Mouse (Mus musculus): ENCODE data around the gene Iqgap3. TPM values are rescaled to one million over a fixed set of nuclear protein-coding genes. Genes with fewer than 3 reads are reported as not detected.
A peak's percentile ranks its signal among the peaks of the same experiment; 100 is the strongest.

The Iqgap3 gene
- polyA plus RNA-seq, 1 experiment from 2014 or later: 10.5 TPM

- peak; percentile 54 for ATAC-seq (ENCODE audit: low FRiP score)
- under 1% methylated on average over 44 of the region's 57 CpGs for WGBS
- peak overlapping the region; percentile 88 for H3K4me3 ChIP-seq (ENCODE audit: low read depth, low read length)
- no peaks in the 10 kb centered on the region for H3K9me3 ChIP-seq (ENCODE audit: control insufficient read depth, low read length)
- peak; percentile 72 for DNase-seq (ENCODE audit: low spot score)
- H3K4me1 ChIP-seq (replicated peaks; ENCODE audit: control insufficient read depth, insufficient read depth, low read length): peaks cover 29% of the 10 kb centered on the region
- peak overlapping the region; percentile 95 for H3K27ac ChIP-seq (ENCODE audit: low read depth, low read length)
- H3K27me3 ChIP-seq (ENCODE audit: control insufficient read depth, insufficient read depth, low read length): peaks cover 22% of the 10 kb centered on the region
- peak overlapping the region; percentile 96 for H3K4me2 ChIP-seq (replicated peaks; ENCODE audit: low read depth, low read length)
- peak overlapping the region; percentile 88 for H3K9ac ChIP-seq (ENCODE audit: low read depth, low read length)
- no peaks in the 10 kb centered on the region for H3K36me3 ChIP-seq (ENCODE audit: control insufficient read depth, insufficient read depth, low read length)
These were observed 60.8 kb downstream of the Iqgap3 start for GRCm38 (mm10) chr3:88142546-88142915.

GRCm38 (mm10) chr3:88142916-88143771 is 61.4 kb downstream of the Iqgap3 start:
- ATAC-seq (ENCODE audit: low FRiP score): peak; percentile 17

GRCm38 (mm10) chr3:88143961-88144486 is 62.3 kb downstream of the Iqgap3 start:
- WGBS: 24% methylated on average over 5 of the region's 5 CpGs
- peak overlapping the region; percentile 95 for H3K27ac ChIP-seq (ENCODE audit: low read depth, low read length)
- H3K4me2 ChIP-seq (replicated peaks; ENCODE audit: low read depth, low read length): peak overlapping the region; percentile 96
- ATAC-seq (ENCODE audit: low FRiP score) (no peak), DNase-seq (ENCODE audit: low spot score) (peak; percentile 39)
- peak overlapping the region; percentile 88 for H3K4me3 ChIP-seq (ENCODE audit: low read depth, low read length)
- no peaks in the 10 kb centered on the region for H3K36me3 ChIP-seq (ENCODE audit: control insufficient read depth, insufficient read depth, low read length)
- peak overlapping the region; percentile 88 for H3K9ac ChIP-seq (ENCODE audit: low read depth, low read length)
- H3K4me1 ChIP-seq (replicated peaks; ENCODE audit: control insufficient read depth, insufficient read depth, low read length): peaks cover 32% of the 10 kb centered on the region
- peaks cover 22% of the 10 kb centered on the region for H3K27me3 ChIP-seq (ENCODE audit: control insufficient read depth, insufficient read depth, low read length)
- no peaks in the 10 kb centered on the region for H3K9me3 ChIP-seq (ENCODE audit: control insufficient read depth, low read length)

More at GRCm38 (mm10) chr3:88142916-88143771, 61.4 kb downstream of the Iqgap3 start:
- Histone ChIP-seq H3K36me3 (ENCODE audit: control insufficient read depth, insufficient read depth, low read length) (no peaks in the 10 kb centered on the region), H3K4me1 (replicated peaks; ENCODE audit: control insufficient read depth, insufficient read depth, low read length) (peaks cover 29% of the 10 kb centered on the region), H3K27ac (ENCODE audit: low read depth, low read length) (peak overlapping the region; percentile 95), H3K9me3 (ENCODE audit: control insufficient read depth, low read length) (no peaks in the 10 kb centered on the region), H3K27me3 (ENCODE audit: control insufficient read depth, insufficient read depth, low read length) (peaks cover 22% of the 10 kb centered on the region), H3K4me2 (replicated peaks; ENCODE audit: low read depth, low read length) (peak overlapping the region; percentile 96), H3K4me3 (ENCODE audit: low read depth, low read length) (peak overlapping the region; percentile 88), H3K9ac (ENCODE audit: low read depth, low read length) (peak overlapping the region; percentile 88)
- peak; percentile 58 for DNase-seq (ENCODE audit: low spot score)
- WGBS: 3% methylated on average over 33 of the region's 33 CpGs

GRCm38 (mm10) chr3:88144648-88145410 is 63.1 kb downstream of the Iqgap3 start:
- Histone ChIP-seq H3K27ac (ENCODE audit: low read depth, low read length) (peak overlapping the region; percentile 27; the same call in 1 of the 2 replicates), H3K4me3 (ENCODE audit: low read depth, low read length) (peak overlapping the region; percentile 88; the same call in 1 of the 2 replicates), H3K4me1 (replicated peaks; ENCODE audit: control insufficient read depth, insufficient read depth, low read length) (peaks cover 37% of the 10 kb centered on the region)

GRCm38 (mm10) chr3:88145411-88145782 is 63.6 kb downstream of the Iqgap3 start:
- H3K9me3 ChIP-seq (ENCODE audit: control insufficient read depth, low read length): no peaks in the 10 kb centered on the region
- ATAC-seq (ENCODE audit: low FRiP score) (no peak), DNase-seq (ENCODE audit: low spot score) (no peak)
- no peaks in the 10 kb centered on the region for H3K36me3 ChIP-seq (ENCODE audit: control insufficient read depth, insufficient read depth, low read length)
- 37% methylated on average over 4 of the region's 4 CpGs for WGBS
- H3K27me3 ChIP-seq (ENCODE audit: control insufficient read depth, insufficient read depth, low read length): peaks cover 10% of the 10 kb centered on the region
- no peak overlapping the region for H3K4me3 ChIP-seq (ENCODE audit: low read depth, low read length)
- H3K4me1 ChIP-seq (replicated peaks; ENCODE audit: control insufficient read depth, insufficient read depth, low read length): peaks cover 42% of the 10 kb centered on the region
- no peak overlapping the region for H3K4me2 ChIP-seq (replicated peaks; ENCODE audit: low read depth, low read length)
- H3K9ac ChIP-seq (ENCODE audit: low read depth, low read length): no peak overlapping the region
- H3K27ac ChIP-seq (ENCODE audit: low read depth, low read length): peak overlapping the region; percentile 0; the same call in 1 of the 2 replicates

More at GRCm38 (mm10) chr3:88144648-88145410, 63.1 kb downstream of the Iqgap3 start:
- Histone ChIP-seq H3K4me2 (replicated peaks; ENCODE audit: low read depth, low read length) (peak overlapping the region; percentile 96), H3K9ac (ENCODE audit: low read depth, low read length) (peak overlapping the region; percentile 88), H3K9me3 (ENCODE audit: control insufficient read depth, low read length) (no peaks in the 10 kb centered on the region), H3K36me3 (ENCODE audit: control insufficient read depth, insufficient read depth, low read length) (no peaks in the 10 kb centered on the region), H3K27me3 (ENCODE audit: control insufficient read depth, insufficient read depth, low read length) (peaks cover 15% of the 10 kb centered on the region)
- no peak for DNase-seq (ENCODE audit: low spot score)
- ATAC-seq (ENCODE audit: low FRiP score): no peak
- WGBS: 66% methylated on average over 6 of the region's 6 CpGs

GRCm38 (mm10) chr3:88145952-88146351 is 64.2 kb downstream of the Iqgap3 start:
- Histone ChIP-seq H3K4me3 (ENCODE audit: low read depth, low read length) (no peak overlapping the region), H3K4me2 (replicated peaks; ENCODE audit: low read depth, low read length) (no peak overlapping the region), H3K36me3 (ENCODE audit: control insufficient read depth, insufficient read depth, low read length) (no peaks in the 10 kb centered on the region), H3K9me3 (ENCODE audit: control insufficient read depth, low read length) (no peaks in the 10 kb centered on the region), H3K9ac (ENCODE audit: low read depth, low read length) (peak overlapping the region; percentile 40; the same call in 1 of the 2 replicates), H3K27me3 (ENCODE audit: control insufficient read depth, insufficient read depth, low read length) (peaks cover 5% of the 10 kb centered on the region), H3K27ac (ENCODE audit: low read depth, low read length) (no peak overlapping the region), H3K4me1 (replicated peaks; ENCODE audit: control insufficient read depth, insufficient read depth, low read length) (peaks cover 45% of the 10 kb centered on the region)
- 73% methylated on average over 5 of the region's 5 CpGs for whole genome bisulfite sequencing
- ATAC-seq (ENCODE audit: low FRiP score) (no peak), DNase-seq (ENCODE audit: low spot score) (no peak)

GRCm38 (mm10) chr3:88146376-88147112 is 64.8 kb downstream of the Iqgap3 start:
- H3K4me1 ChIP-seq (replicated peaks; ENCODE audit: control insufficient read depth, insufficient read depth, low read length): peaks cover 49% of the 10 kb centered on the region
- H3K36me3 ChIP-seq (ENCODE audit: control insufficient read depth, insufficient read depth, low read length): no peaks in the 10 kb centered on the region
- H3K4me2 ChIP-seq (replicated peaks; ENCODE audit: low read depth, low read length): no peak overlapping the region
- H3K9me3 ChIP-seq (ENCODE audit: control insufficient read depth, low read length): no peaks in the 10 kb centered on the region
- H3K4me3 ChIP-seq (ENCODE audit: low read depth, low read length): no peak overlapping the region
- DNase-seq (ENCODE audit: low spot score) (no peak), ATAC-seq (ENCODE audit: low FRiP score) (no peak)
- H3K9ac ChIP-seq (ENCODE audit: low read depth, low read length): no peak overlapping the region
- no peaks in the 10 kb centered on the region for H3K27me3 ChIP-seq (ENCODE audit: control insufficient read depth, insufficient read depth, low read length)
- 50% methylated on average over 5 of the region's 5 CpGs for WGBS
- no peak overlapping the region for H3K27ac ChIP-seq (ENCODE audit: low read depth, low read length)

GRCm38 (mm10) chr3:88147444-88147843 is 65.7 kb downstream of the Iqgap3 start:
- no peaks in the 10 kb centered on the region for H3K36me3 ChIP-seq (ENCODE audit: control insufficient read depth, insufficient read depth, low read length)
- H3K9ac ChIP-seq (ENCODE audit: low read depth, low read length): no peak overlapping the region
- H3K4me3 ChIP-seq (ENCODE audit: low read depth, low read length): no peak overlapping the region
- ATAC-seq (ENCODE audit: low FRiP score): no peak
- H3K27ac ChIP-seq (ENCODE audit: low read depth, low read length): no peak overlapping the region
- 94% methylated on average over 2 of the region's 2 CpGs for WGBS
- peaks cover 51% of the 10 kb centered on the region for H3K4me1 ChIP-seq (replicated peaks; ENCODE audit: control insufficient read depth, insufficient read depth, low read length)
- no peaks in the 10 kb centered on the region for H3K27me3 ChIP-seq (ENCODE audit: control insufficient read depth, insufficient read depth, low read length)
- no peak overlapping the region for H3K4me2 ChIP-seq (replicated peaks; ENCODE audit: low read depth, low read length)
- DNase-seq (ENCODE audit: low spot score): no peak
- H3K9me3 ChIP-seq (ENCODE audit: control insufficient read depth, low read length): no peaks in the 10 kb centered on the region

Measured in hindbrain, embryonic 11.5 days (tissue).